Mouse (Mus musculus) C2C12 (cell line): ENCODE results near the gene Trrap. TPM values are rescaled to one million over a fixed set of nuclear protein-coding genes. Genes with fewer than 3 reads are reported as not detected.
"Not testable (repeated sequence)": the region's sequence is repeated elsewhere in the genome, so short reads cannot be mapped to it uniquely, and the experiment has no call there.

Experiments used
- H3K27me3 ChIP-seq: one replicate; pipeline ENCODE4 v1.6.1; 2011; ENCODE audit not compliant: control insufficient read depth, insufficient read depth, insufficient read length
- H3K36me3 ChIP-seq: one replicate; pipeline ENCODE4 v1.6.1; 2011; ENCODE audit not compliant: control insufficient read depth, insufficient read depth
- H3K4me3 ChIP-seq: one replicate; pipeline ENCODE4 v1.5.1; 2011; ENCODE audit warnings: mild to moderate bottlenecking, control low read depth; ENCODE audit not compliant: poor library complexity, insufficient read depth, severe bottlenecking
- H3K79me2 ChIP-seq: one replicate; pipeline ENCODE4 v1.6.1; 2011; ENCODE audit not compliant: control insufficient read depth, insufficient read depth
- H3K79me3 ChIP-seq: one replicate; pipeline ENCODE4 v1.6.1; 2011; ENCODE audit warnings: low read depth, control low read depth
- H3ac ChIP-seq: one replicate; pipeline ENCODE3; 2011; ENCODE audit warnings: low read depth; ENCODE audit not compliant: control insufficient read depth, insufficient read length
- CEBPB ChIP-seq: IDR thresholded peaks from one replicate; pipeline ENCODE4 v1.6.1; 2011; ENCODE audit warnings: low read depth, mild to moderate bottlenecking, control low read depth, moderate library complexity
- CTCF ChIP-seq: IDR thresholded peaks from one replicate; pipeline ENCODE4 v1.5.1; 2011; ENCODE audit not compliant: control insufficient read depth, insufficient read depth, insufficient read length
- FOSL1 ChIP-seq: IDR thresholded peaks from one replicate; pipeline ENCODE4 v1.8.0; 2011; ENCODE audit warnings: mild to moderate bottlenecking, low read length; ENCODE audit not compliant: poor library complexity, insufficient read depth, severe bottlenecking
- MAX ChIP-seq: IDR thresholded peaks from one replicate; pipeline ENCODE4 v1.6.1; 2011; ENCODE audit warnings: mild to moderate bottlenecking, control low read depth
- MYOD1 ChIP-seq: IDR thresholded peaks from one replicate; pipeline ENCODE4 v1.6.1; 2011; ENCODE audit warnings: low read depth; ENCODE audit not compliant: control insufficient read depth, insufficient read length
- MYOG ChIP-seq: IDR thresholded peaks from one replicate; pipeline ENCODE4 v1.6.1; 2011; ENCODE audit not compliant: control insufficient read depth, insufficient read length; ENCODE audit errors: extremely low read depth
- USF1 ChIP-seq: IDR thresholded peaks from one replicate; pipeline ENCODE4 v1.6.1; 2011; ENCODE audit warnings: low read depth, mild to moderate bottlenecking, control low read depth, moderate library complexity
- long read RNA-seq, 2 experiments: library from polyadenylated mRNA; unstranded; transcript quantifications; one replicate each; pipeline ENCODE4 v2.0.0; 2019 to 2020
- polyA plus RNA-seq: library from polyadenylated mRNA; unstranded; fragments of >200 nt; fragmentation: generic; extraction: Trizol; gene quantifications from one replicate; pipeline ENCODE4 v1.2.1, GENCODE M21; 2012; ENCODE audit warnings: missing spikeins

The Trrap gene
- polyA plus RNA-seq, result 42.0 TPM
- long read RNA-seq, experiment 1, partial matches to known transcripts, result 4 of 7 reads
- long read RNA-seq, experiment 1, other reads (novel, unspliced or antisense), result 2 of 7 reads
- long read RNA-seq, experiment 2, partial matches to known transcripts, result 5 of 6 reads
- long read RNA-seq, experiment 2, other reads (novel, unspliced or antisense), result 1 of 6 reads

DNA sequence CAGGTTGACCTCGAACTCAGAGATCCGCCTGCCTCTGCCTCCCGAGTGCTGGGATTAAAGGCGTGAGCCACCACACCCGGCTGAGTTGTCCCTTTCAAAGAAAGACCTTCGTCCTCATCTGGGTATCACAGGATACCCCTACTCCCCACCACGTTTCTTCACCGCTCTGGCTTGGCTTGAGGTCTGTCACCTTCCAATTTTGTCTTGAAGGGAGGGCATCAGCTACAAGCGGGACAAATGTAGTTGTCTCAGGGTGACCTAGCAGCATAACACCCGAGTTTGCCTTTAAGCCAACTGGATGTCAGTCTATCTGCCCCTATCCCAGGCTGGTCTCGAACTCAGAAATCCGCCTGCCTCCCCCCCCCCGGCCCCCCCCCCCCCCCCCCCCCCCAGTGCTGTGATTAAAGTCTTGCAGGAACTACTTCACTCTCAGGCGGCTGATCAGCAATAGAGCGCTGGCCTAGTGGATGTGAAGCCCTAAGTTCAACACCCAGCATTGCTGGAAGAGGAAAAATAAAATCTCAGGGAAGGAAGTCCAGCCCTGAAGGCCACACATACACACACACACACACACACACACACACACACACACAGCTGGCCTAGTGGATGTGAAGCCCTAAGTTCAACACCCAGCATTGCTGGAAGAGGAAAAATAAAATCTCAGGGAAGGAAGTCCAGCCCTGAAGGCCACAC is at the start of gene Trrap:
Trrap (plus strand) TSS at position 627 of the 693 bp plus-strand sequence.
- H3K36me3 ChIP-seq, result peaks cover 11% of the 10 kb centered on the region

DNA sequence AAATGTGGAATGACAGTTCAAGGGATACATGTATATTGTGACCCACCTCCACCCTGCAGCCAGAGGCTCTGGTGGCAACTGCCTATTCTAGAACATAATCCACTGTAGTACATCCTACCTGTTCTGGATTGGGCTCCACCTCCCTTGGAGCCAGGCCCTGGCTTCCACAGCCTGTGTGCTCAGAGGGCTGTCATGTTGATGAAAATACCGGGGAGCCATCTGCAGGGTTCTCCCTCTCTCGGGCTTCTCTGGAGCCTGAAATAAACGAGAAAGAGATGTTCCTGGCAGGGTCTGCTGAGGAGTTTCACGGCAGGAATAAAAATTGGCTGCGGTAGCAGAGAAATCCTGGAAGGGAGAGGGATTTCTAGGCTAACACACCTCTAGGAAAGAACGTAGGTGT is 47.8 kb upstream of the Trrap start:
- H3K4me3 ChIP-seq, result no peak overlapping the region
- no peak for TF ChIP-seq CEBPB
- no peak for TF ChIP-seq USF1
- TF ChIP-seq FOSL1, result no peak
- TF ChIP-seq MYOG, result no peak
- TF ChIP-seq MYOD1, result no peak
- no peak for TF ChIP-seq MAX
- TF ChIP-seq CTCF, result no peak
- no peaks in the 10 kb centered on the region for H3K79me2 ChIP-seq
- peaks cover 34% of the 10 kb centered on the region for H3K27me3 ChIP-seq
- no peaks in the 10 kb centered on the region for H3K36me3 ChIP-seq
- no peaks in the 10 kb centered on the region for H3K79me3 ChIP-seq
- no peak overlapping the region for H3ac ChIP-seq

More for the DNA sequence above, at the start of gene Trrap:
- Histone ChIP-seq H3K79me3 (peaks cover 26% of the 10 kb centered on the region), H3ac (peak within 1 kb of the TSS; percentile 74), H3K4me3 (peak within 1 kb of the TSS; percentile 85), H3K79me2 (peaks cover 41% of the 10 kb centered on the region)
- H3K27me3 ChIP-seq, result not testable (repeated sequence)

GRCm38 (mm10) chr5:144720281-144720680 is 47.3 kb upstream of the Trrap start:
- H3K36me3 ChIP-seq, result no peaks in the 10 kb centered on the region
- H3K79me2 ChIP-seq, result no peaks in the 10 kb centered on the region
- no peak overlapping the region for H3K4me3 ChIP-seq
- H3ac ChIP-seq, result no peak overlapping the region
- TF ChIP-seq CEBPB (no peak), MYOD1 (no peak), MAX (no peak), MYOG (no peak), CTCF (no peak), USF1 (no peak), FOSL1 (no peak)
- no peaks in the 10 kb centered on the region for H3K79me3 ChIP-seq
- peaks cover 34% of the 10 kb centered on the region for H3K27me3 ChIP-seq

GRCm38 (mm10) chr5:144724926-144725325 is 42.6 kb upstream of the Trrap start:
- Histone ChIP-seq H3K79me2 (no peaks in the 10 kb centered on the region), H3ac (no peak overlapping the region), H3K27me3 (peaks cover 22% of the 10 kb centered on the region), H3K4me3 (no peak overlapping the region), H3K79me3 (no peaks in the 10 kb centered on the region), H3K36me3 (no peaks in the 10 kb centered on the region)
- no peak for TF ChIP-seq USF1
- no peak for TF ChIP-seq FOSL1
- no peak for TF ChIP-seq CEBPB
- TF ChIP-seq CTCF, result no peak
- TF ChIP-seq MYOG, result no peak
- TF ChIP-seq MAX, result no peak
- no peak for TF ChIP-seq MYOD1

- H3ac ChIP-seq, result no peak overlapping the region
- TF ChIP-seq MYOG, result no peak
- TF ChIP-seq MAX, result no peak
- no peak for TF ChIP-seq USF1
- TF ChIP-seq FOSL1, result no peak
- TF ChIP-seq CEBPB, result no peak
- no peak for TF ChIP-seq MYOD1
- TF ChIP-seq CTCF, result no peak
- no peaks in the 10 kb centered on the region for H3K79me3 ChIP-seq
- no peaks in the 10 kb centered on the region for H3K36me3 ChIP-seq
- no peak overlapping the region for H3K4me3 ChIP-seq
- H3K79me2 ChIP-seq, result no peaks in the 10 kb centered on the region
- peaks cover 16% of the 10 kb centered on the region for H3K27me3 ChIP-seq
Observed at GRCm38 (mm10) chr5:144725554-144725953, 42.0 kb upstream of the Trrap start.

DNA sequence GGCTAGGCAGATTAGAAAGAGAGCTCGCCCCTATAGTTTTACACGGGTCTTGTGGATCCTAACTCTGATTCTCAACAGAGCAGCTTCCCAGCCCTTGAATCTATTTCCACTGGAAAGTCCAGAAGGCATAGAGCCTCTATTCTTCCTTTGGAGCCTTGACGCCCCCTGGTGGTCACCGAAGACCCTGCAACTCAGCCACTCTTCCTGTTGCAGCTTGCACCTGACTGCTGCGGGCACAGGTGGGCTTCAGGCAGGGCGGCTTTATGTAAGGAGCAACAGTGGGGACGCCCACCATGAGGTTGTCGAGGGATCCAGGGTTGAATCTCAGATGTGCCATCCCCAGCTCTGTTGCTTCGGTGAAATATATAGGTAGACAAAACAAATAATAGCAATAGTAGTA is 40.4 kb upstream of the Trrap start:
- no peaks in the 10 kb centered on the region for H3K79me2 ChIP-seq
- no peaks in the 10 kb centered on the region for H3K79me3 ChIP-seq
- no peak overlapping the region for H3ac ChIP-seq
- no peaks in the 10 kb centered on the region for H3K36me3 ChIP-seq
- H3K4me3 ChIP-seq, result no peak overlapping the region
- TF ChIP-seq CTCF, result peak; percentile 63
- TF ChIP-seq MYOD1, result no peak
- H3K27me3 ChIP-seq, result peaks cover 16% of the 10 kb centered on the region
